Mouse (Mus musculus) heart, postnatal 4 days (tissue): ENCODE data around the gene Stk24. TPM values are rescaled to one million over a fixed set of nuclear protein-coding genes. Genes with fewer than 3 reads are reported as not detected.

Experiments used
- DNase-seq: peaks from one replicate; pipeline ENCODE4 v3.0.0; 2021
- total RNA-seq, 2 experiments: library from RNA; stranded (reverse); gene quantifications; 2 replicates each; pipeline ENCODE4 v1.2.3; 2021

Gene Stk24
- total RNA-seq, 2 experiments from 2014 or later, result 84.8 to 93.5 TPM

DNA sequence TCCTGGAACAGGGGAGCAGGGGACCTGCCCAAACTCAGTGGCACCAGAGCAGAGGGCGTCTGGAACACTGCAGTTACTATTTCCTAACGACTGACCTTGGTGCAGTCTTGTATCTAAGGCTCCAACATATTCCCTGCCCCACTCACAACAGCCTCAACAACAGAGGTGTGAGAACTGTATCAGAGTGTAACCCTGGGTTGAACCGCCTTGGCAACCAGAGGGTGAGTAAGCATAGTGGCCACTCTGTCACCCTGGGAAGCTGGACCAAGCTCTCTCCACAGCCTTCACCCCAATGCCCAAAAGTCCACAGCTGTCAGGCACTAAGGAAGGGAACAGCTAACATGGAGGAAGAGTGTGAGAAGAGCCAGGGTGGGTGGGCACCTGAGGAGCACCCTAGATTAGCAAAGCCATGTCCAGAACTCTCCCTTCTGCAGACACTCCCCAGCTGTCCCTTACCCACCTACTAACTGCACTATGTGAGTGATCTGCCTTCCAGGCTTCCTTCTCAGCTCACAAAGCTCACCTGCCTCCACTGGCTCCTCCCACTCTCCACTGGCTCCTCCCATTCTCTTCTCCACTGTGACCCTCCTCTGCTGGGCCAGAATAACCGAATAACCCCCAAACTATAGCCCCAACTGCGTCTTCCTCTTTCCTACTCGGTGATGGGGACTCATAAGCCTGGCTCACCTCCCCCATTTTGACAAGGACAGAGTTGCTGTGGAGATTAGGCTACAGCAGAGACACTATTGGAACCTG lies 69.3 kb downstream of the Stk24 start:
- no peak for DNase-seq

- DNase-seq, result no peak
Measured at GRCm38 (mm10) chr14:121309909-121310308, 69.9 kb downstream of the Stk24 start.

DNA sequence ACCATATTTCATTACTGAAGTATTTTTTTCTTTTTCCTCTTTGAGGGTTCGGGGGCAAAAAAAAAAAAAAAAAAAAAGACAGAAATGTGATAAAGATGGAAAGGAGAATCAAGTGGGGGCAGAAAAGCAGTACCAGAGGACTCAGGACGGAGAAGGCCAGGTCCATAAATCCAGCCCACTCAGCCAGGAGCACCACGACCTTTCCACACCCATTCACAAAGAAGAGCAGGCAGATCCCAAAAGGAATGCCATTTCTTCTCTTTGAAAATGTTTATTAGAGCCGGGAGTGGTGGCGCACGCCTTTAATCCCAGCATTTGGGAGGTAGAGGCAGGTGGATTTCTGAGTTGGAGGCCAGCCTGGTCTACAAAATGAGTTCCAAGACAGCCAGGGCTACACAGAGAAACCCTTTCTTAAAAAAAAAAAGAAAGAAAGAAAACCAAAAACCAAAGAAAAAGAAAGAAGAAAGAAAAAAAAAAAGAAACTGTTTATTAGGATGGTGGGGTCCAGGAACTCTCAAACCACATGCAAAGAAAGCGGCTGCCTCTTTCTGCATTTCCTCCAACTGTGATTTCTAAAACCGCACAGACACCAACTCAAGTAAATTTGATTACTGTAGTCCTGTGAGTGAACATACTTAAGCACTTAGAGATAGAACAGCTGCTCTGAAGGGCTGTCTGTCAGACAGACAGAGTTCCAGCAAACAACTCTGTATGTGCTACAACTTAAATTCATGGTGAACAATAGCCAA lies 74.3 kb downstream of the Stk24 start:
- no peak for DNase-seq

GRCm38 (mm10) chr14:121304523-121304922 lies 75.3 kb downstream of the Stk24 start:
- DNase-seq, result no peak

DNA sequence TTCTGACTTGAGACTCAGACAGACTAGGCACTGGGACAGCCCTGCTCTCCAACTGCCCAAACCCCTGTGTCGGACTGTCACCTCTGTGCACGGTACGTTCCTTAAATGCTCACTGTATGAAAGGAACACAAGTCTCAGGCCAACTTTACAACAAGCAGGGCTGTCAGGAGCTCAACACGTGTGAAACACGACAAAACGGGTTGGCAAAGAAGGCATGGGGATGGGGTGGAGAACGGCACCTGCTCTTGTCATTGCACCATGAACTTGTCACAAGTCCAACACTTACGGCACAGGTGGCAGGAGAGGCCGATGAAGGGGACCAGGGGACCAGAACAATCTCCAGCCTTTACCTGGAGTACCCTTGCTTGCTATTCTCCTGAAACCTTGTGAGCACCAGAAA lies 80.7 kb downstream of the Stk24 start:
- DNase-seq, result no peak

- DNase-seq, result no peak
Measured at GRCm38 (mm10) chr14:121298537-121298936, 81.3 kb downstream of the Stk24 start.

DNA sequence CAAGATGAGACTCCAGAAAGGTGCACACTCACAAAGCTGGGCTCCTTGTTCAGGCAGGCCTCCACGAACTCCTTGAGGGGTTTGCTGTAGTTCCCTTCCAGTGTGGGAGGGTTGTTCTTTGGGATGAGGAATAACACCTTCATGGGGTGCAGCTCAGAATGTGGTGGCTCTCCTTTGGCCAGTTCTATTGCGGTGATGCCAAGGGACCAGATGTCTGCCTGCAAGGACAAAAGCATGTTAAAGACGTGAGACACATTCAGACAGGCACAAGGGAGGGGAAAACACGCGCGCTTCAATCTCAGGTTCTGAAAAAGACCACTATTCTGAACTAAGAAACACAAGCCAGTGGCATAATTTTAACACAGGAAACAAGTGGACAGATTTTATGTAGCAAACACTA lies 82.7 kb downstream of the Stk24 start:
- no peak for DNase-seq

- DNase-seq, result no peak
Measured at GRCm38 (mm10) chr14:121294484-121294883, 85.3 kb downstream of the Stk24 start.

- DNase-seq, result no peak
Measured at GRCm38 (mm10) chr14:121292391-121292790, 87.4 kb downstream of the Stk24 start.

GRCm38 (mm10) chr14:121291881-121292280 lies 87.9 kb downstream of the Stk24 start:
- no peak for DNase-seq

DNA sequence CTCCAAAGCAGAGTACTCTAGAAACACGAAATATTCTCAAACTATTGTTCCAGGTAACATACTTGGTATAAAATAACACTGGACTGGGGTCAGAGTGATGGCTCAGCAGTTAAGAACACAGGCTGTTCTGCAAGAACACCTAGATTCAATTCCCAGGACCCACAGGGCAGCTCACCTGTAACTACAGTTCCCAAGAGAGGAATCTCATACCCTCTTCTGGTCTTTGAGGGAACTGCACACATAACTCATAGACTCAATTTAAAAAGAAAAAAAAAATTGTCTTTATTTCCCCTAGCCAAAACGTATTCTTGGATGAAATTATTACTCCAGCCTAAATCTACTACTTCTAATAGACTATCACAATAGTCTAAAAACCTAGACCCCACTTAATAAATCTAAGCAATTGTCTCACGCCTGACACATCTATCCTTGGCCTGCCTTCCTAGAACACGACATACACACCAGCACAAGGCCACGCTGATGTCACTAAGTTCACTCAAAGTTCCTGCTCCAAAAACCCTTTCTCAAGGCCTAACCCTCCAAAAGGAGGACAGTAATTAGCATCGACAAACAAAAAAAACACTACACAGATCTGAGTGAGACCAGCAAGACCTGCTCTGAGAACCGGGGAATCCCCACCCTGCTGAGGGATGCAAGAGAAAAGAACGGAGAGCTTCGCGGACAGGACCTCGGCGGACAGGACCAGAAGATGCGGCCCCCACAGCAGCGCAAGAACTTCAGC lies 94.3 kb downstream of the Stk24 start:
- no peak for DNase-seq

DNA sequence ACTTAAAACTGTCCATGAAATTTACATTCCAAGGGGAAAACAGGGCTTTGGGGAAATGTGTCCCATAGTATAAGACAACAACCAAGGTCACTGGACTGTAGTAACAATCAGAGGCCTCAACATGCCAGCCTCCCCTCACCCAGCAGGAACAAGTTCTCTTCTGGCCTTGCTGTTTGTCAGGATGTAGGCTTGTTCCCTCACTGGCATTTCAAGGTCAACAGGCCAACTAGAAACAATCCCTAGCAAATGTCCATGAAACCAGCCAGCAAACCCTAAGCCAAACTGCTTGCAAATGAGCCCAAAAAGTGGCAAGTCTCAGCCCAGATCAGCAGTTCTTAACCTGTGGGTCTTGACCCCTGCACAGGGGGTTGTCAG lies 98.5 kb downstream of the Stk24 start:
- DNase-seq, result no peak

DNA sequence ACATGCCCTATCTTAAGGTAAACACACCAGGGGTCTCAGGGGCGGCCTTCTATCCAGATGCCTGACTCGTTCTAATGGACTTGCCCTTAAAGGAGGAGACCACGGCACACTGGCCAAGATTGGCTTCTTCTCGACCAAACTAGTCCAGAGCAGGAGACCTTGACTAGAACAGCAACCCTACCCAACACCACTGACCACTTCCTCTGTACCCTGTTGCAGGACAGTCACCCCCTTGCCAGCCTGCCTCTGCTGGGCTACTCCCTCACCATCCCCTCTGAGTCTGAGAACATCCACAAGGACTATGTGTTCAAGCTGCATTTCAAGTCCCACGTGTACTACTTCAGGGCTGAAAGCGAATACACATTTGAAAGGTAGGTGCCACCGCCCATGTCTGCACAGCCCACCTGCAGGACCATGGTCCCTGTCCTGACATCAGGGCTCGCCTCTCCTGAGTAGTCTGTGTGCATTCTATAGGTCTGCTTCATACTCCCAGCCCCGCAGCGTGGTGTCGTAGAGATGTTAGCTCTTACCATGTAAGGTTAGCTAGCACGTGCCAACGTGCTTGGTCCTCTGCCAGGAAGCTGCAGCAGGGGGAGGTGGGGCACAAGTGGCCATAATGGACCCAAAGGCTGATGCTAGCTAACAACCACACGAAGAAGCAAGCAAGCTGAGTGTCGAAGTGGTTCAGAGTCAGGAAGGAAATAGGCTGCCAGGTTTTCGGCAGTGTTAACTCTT lies 99.0 kb downstream of the Stk24 start:
- DNase-seq, result peak; percentile 74

DNA sequence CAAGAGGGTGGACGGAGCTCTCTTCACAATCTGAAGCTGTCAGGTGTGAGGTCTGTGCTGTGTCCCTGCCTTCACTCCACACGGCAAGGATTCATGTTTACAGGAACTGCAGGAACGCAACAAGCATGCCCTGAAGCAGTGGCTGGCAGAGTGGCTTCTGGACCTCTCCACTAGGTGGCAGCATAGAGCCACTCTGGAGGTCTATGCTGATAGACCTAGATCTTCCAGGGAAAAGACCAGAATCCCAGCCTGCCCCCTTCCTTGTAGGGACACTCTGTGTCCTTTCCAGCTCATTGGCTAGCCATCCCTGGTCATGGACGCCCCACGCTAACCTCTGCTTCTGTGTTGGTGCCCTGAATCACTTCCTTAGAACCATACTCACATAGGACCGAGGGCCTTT lies 100.7 kb downstream of the Stk24 start:
- DNase-seq, result peak; percentile 92

DNA sequence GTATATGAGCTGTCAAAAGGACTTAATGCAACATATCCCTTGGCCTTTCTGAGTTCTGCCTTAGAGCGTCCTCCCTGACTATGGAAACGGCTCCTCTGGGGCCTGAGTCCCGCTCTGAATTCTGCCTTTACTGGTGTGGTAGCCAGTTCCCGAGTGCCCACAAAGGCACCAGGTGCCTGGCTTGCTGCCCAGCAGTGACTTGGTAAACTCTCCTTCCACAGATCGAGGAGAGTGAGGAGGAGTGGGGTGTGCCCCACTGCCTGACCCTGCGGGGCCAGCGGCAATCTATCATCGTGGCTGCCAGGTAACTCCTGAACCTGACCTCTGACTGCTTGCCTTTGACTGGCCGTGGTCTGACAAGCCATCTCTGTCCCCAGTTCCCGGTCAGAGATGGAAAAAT lies 103.8 kb downstream of the Stk24 start:
- DNase-seq, result no peak

DNA sequence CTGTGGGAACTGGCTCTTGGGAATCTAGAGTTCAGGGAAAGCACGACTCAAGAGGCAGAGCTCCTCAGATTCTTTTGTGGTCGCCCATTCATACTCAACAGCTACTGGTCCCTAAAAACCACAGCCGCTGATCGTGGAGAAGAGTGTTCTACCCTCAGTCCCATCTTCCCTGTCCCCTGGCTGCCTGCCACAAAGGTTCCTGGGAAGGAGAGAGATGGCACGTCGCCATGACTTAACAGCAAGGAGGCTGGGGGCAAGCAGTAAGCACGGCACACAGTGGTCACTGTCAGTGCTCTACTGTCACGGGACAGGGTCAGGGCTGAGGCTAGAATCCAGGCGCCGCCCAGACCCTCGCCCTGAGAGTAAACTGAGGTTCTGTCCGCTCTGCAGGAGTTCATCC lies 104.8 kb downstream of the Stk24 start:
- peak; percentile 34 for DNase-seq

- DNase-seq, result peak; percentile 53
Measured at GRCm38 (mm10) chr14:121270490-121270889, 109.3 kb downstream of the Stk24 start.

DNA sequence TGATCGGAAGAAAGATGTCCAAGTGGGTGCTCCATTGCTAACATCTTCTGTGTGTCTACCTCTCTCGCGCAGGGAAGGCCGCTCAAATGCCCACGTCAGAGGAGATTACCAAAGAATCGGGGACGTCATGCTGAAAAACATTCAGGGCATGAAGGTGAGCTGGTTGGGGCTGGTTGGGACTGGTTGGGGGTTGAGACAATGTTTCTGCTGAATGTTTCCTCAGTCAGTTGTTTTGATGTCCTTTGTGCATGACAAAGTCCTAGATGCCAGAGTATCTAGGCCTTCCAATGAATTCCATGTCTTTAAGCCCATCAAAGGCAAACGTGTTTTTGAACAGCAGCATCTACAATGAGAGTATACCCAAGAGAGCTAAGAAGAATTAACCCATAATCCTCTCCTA lies 112.0 kb downstream of the Stk24 start:
- no peak for DNase-seq

GRCm38 (mm10) chr14:121264453-121264852 lies 115.4 kb downstream of the Stk24 start:
- no peak for DNase-seq

- no peak for DNase-seq
Measured at GRCm38 (mm10) chr14:121263912-121264311, 115.9 kb downstream of the Stk24 start.

- DNase-seq, result no peak
Measured at GRCm38 (mm10) chr14:121262606-121263005, 117.2 kb downstream of the Stk24 start.

DNA sequence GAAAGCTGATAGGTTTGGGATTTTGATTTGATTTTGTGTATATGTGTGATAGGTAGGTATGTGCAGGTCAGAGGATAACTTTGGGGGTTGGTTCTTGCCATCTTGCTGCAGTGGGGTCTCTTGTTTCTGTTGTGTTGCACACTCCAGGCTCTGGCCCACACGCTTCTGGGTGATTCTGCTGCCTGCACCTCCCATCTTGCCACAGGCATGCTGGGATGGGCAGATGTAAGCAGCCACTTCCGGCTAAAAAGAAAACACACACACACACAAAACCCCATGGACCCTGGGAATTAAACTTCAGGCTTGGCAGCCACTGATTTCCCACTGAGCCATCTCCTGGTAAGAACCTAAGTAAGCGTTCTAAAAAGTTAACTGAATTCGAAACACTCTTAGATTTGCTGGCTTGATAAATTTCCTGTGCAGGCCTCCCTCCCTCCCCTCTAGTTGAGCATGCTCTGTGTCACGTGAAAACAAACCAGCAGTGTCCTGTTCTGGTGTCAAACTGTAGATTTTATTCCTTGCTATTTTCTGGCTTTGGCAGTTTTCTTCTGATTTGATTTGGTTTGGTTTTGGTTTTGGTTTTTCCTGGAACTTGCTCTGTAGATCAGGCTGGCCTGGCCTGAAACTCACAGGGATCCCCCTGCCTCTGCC lies 118.5 kb downstream of the Stk24 start:
- DNase-seq, result no peak
